Mouse (Mus musculus): Measurements from ENCODE around the gene Moxd2.
A peak's percentile ranks its signal among the peaks of the same experiment; 100 is the strongest.

Gene Moxd2

DNA sequence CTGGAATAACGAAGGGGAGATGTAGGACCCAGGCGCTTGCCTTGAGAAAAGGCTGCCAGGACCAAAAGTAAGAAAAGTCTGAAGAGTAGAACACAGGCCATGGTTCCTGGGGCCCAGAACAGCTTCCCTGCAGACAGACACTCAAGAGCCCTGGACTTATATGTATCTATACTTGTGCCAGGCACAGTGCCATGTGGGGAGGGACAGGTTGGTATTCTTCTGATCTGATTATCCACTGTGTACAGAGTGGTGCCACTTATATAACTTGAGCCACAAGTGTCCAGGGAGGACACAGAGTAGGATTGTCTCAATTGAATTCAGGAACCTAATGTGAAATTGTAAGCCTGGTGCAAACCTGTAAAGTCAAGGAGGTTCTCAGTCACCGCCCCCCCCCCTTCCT, at the start of gene Moxd2:
Moxd2 (minus strand) TSS at position 101 of the 400 bp plus-strand sequence.
- no peak for DNase-seq

DNA sequence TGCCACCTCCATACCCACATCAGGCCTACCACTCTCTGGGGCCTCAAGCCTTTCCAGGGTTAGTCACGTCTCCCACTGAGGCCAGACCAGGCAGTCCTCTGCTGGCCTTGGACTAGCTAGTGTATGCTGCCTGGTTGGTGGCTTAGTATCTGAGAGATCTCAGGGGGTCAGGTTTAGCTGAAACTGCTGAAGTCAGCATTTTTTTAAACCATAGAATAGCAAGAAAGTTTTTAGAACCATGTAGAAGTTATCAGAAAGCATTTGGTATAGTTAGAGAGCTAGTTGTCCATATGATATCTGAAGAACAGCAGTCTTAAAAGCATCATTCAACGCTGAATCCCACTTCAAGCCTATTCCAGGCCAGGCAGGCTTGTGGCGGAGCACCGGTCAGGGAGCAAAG, 32.7 kb upstream of the Moxd2 start:
- DNase-seq: no peak

DNA sequence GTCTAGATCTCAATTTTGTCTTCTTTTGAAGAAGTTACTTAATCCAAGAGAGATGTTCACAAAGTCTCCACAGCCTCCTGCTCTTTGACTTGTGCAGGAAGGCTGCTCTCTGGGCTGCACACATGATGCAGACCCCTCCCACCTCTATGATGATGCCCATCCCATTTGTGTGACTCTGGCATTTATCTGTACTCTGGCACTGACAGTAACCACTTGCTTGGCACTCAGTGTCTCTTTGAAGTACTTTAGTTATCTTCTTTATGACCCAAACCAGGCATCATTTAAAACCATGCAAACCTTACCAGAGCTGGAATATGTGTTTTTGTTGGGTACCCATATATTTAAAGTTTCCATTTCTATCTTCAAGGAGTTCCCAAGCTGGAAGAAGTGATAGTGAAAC, 13.0 kb upstream of the Moxd2 start, which contains the start of gene Prss58:
Prss58 (minus strand) TSS at position 101 of the 400 bp plus-strand sequence.
- no peak for DNase-seq

GRCm38 (mm10) chr6:40894716-40895115, 7.4 kb upstream of the Moxd2 start:
- DNase-seq: no peak

DNA sequence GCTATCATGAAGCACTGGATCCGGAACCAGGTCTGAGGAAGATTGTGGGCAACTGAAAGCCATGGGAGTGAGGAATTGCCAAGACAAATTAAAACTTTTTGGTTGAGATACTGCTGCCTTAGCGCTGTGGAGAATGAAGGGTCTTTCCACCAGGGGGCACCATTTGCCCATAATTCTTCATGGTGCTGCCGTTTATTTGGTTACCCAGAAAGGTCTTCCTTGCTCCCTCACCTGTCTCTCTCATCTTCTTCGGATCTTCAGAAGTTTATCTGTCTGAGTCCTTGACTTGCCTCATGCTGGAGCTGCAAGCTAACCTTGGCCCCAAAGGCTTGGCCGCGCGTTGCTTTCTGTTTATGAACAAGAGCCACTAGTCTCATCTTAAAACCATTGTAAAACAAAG, 6.3 kb upstream of the Moxd2 start:
- peak; percentile 43 for DNase-seq

DNA sequence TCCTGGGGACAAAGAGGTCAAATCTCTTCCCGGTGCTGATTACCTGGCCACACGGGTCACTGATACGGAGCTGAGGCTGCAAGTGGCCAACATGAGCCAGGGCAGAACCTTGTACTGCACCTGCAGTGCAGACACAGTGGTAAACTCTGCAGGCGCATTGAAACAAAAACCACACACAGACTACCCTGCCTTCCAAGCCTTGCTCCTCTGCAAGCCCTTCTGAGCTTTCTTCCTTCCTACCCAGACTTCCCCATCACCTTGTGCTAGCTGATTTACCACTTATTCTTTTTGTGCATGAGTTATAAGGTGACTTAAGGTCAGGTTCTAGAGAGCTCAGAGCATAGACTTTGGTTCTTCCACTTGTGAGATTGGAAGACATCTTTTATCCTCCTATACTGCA, 4.5 kb upstream of the Moxd2 start:
- no peak for DNase-seq

- DNase-seq: peak; percentile 5
Observed at GRCm38 (mm10) chr6:40890973-40891372, 3.7 kb upstream of the Moxd2 start.

DNA sequence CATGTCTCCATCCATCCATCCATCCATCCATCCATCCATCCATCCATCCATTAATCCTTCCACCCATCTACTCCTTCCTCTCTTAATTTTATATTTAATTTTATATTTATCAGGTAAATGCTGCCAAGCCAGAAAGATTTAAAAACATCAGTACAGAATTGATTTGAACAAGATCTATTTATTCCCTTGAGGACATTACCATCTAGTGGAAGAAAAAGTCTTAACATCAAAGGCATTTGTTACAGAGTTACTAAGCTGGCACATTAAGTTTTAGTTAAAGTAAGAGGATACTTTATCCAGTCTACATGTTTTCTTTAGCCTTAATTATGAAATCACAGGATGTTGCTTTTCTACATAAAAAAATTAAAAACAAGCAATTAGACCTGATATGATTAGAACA, 42.0 kb downstream of the Moxd2 start:
- DNase-seq: no peak
